Mouse (Mus musculus) urinary bladder, adult 2 months (tissue): ENCODE results near the gene Ucn2. TPM values are rescaled to one million over a fixed set of nuclear protein-coding genes. Genes with fewer than 3 reads are reported as not detected.

ENCODE experiments used
- DNase-seq: peaks from one replicate; pipeline ENCODE4 v3.0.0; 2022; ENCODE audit warnings: low spot score
- polyA plus RNA-seq: library from polyadenylated mRNA; depleted of rRNA; stranded (reverse); fragments of >200 nt; gene quantifications from 2 replicates; pipeline ENCODE4 v1.2.3, GENCODE M21; 2012

Gene Ucn2
- polyA plus RNA-seq, 1 experiment: 0.51 TPM

- no peak for DNase-seq
Measured at GRCm38 (mm10) chr9:108992085-108992469, 6.3 kb downstream of the Ucn2 start.

- DNase-seq: no peak
Measured at GRCm38 (mm10) chr9:108992620-108993361, 7.0 kb downstream of the Ucn2 start.

GRCm38 (mm10) chr9:108996411-108996810, 10.6 kb downstream of the Ucn2 start:
- DNase-seq: no peak

- DNase-seq: no peak
Measured at GRCm38 (mm10) chr9:108998287-108999166, 12.7 kb downstream of the Ucn2 start.

- DNase-seq: no peak
Measured at GRCm38 (mm10) chr9:108999167-108999526, 13.3 kb downstream of the Ucn2 start.

GRCm38 (mm10) chr9:109000726-109001125, 14.9 kb downstream of the Ucn2 start:
- DNase-seq: no peak

- no peak for DNase-seq
Measured at GRCm38 (mm10) chr9:109003201-109003600, 17.4 kb downstream of the Ucn2 start.

GRCm38 (mm10) chr9:109007025-109007780, 21.4 kb downstream of the Ucn2 start:
- no peak for DNase-seq

GRCm38 (mm10) chr9:109008081-109008480, 22.3 kb downstream of the Ucn2 start:
- DNase-seq: no peak

- DNase-seq: no peak
Measured at GRCm38 (mm10) chr9:109008994-109009635, 23.3 kb downstream of the Ucn2 start.

- no peak for DNase-seq
Measured at GRCm38 (mm10) chr9:109009636-109010315, 24.0 kb downstream of the Ucn2 start.

GRCm38 (mm10) chr9:109010316-109010690, 24.5 kb downstream of the Ucn2 start:
- DNase-seq: no peak

GRCm38 (mm10) chr9:109015397-109015796, 29.6 kb downstream of the Ucn2 start:
- DNase-seq: no peak

- DNase-seq: no peak
Measured at GRCm38 (mm10) chr9:109016973-109017604, 31.3 kb downstream of the Ucn2 start.

GRCm38 (mm10) chr9:109021428-109021827, 35.6 kb downstream of the Ucn2 start:
- no peak for DNase-seq

- no peak for DNase-seq
Measured at GRCm38 (mm10) chr9:109022866-109023685, 37.3 kb downstream of the Ucn2 start.

- no peak for DNase-seq
Measured at GRCm38 (mm10) chr9:109027521-109027920, 41.7 kb downstream of the Ucn2 start.

GRCm38 (mm10) chr9:109028421-109028820, 42.6 kb downstream of the Ucn2 start:
- DNase-seq: no peak

- DNase-seq: no peak
Measured at GRCm38 (mm10) chr9:109028919-109029318, 43.1 kb downstream of the Ucn2 start.

- no peak for DNase-seq
Measured at GRCm38 (mm10) chr9:109030312-109030711, 44.5 kb downstream of the Ucn2 start.
